Mouse (Mus musculus) activated CD4-positive, CD25-positive, alpha-beta regulatory T cell, adult 4 months (primary cell): ENCODE measurements around the gene Lgalsl. TPM values are rescaled to one million over a fixed set of nuclear protein-coding genes. Genes with fewer than 3 reads are reported as not detected.

ENCODE experiments used
- ATAC-seq: one replicate; pipeline ENCODE4 v1.8.0; 2017
- polyA plus RNA-seq, 2 experiments: library from polyadenylated mRNA; unstranded; fragments of 100-300 nt; shearing (Covaris generic); gene quantifications; one replicate each; pipeline ENCODE4 v1.2.1; 2017

Gene Lgalsl
- polyA plus RNA-seq, 2 experiments from 2014 or later = 11.9 to 18.5 TPM

- ATAC-seq = no peak
Observed at GRCm38 (mm10) chr11:20780312-20780711, 50.5 kb downstream of the Lgalsl start.

GRCm38 (mm10) chr11:20778861-20779563 lies 51.8 kb downstream of the Lgalsl start:
- ATAC-seq = no peak

- no peak for ATAC-seq
Observed at GRCm38 (mm10) chr11:20778298-20778697, 52.6 kb downstream of the Lgalsl start.

GRCm38 (mm10) chr11:20776668-20777067 lies 54.2 kb downstream of the Lgalsl start:
- no peak for ATAC-seq

Other genes with a start within 250 kb of the Lgalsl start
- gene Aftph, start 89.5 kb downstream of the Lgalsl start, polyA plus RNA-seq = 10 to 100 TPM; 47.7 to 49.7 TPM